Mouse (Mus musculus) bone marrow, adult 2 months (tissue): ENCODE results near the gene Large2. TPM values are rescaled to one million over a fixed set of nuclear protein-coding genes. Genes with fewer than 3 reads are reported as not detected.
A peak's percentile ranks its signal among the peaks of the same experiment; 100 is the strongest.

Experiments
- H3K27ac ChIP-seq: fragments of 200-500 bp; 2 replicates; pipeline ENCODE4 v1.5.1; 2012; ENCODE audit warnings: low read depth, mild to moderate bottlenecking, control low read depth, inconsistent platforms, low read length; ENCODE audit not compliant: control insufficient read depth, poor library complexity, insufficient read depth
- H3K4me1 ChIP-seq: fragments of 200-500 bp; 2 replicates; pipeline ENCODE4 v1.6.1; 2011; ENCODE audit warnings: low read length; ENCODE audit not compliant: control insufficient read depth, insufficient read depth
- H3K4me3 ChIP-seq: fragments of 200-500 bp; replicated peaks from 2 replicates; pipeline ENCODE3; 2011; ENCODE audit warnings: mild to moderate bottlenecking, low read depth, low read length, control low read depth; ENCODE audit not compliant: control insufficient read depth
- CTCF ChIP-seq: fragments of 200-500 bp; IDR thresholded peaks from 2 replicates; pipeline ENCODE4 v1.5.1; 2011; ENCODE audit warnings: low read length, control low read depth; ENCODE audit not compliant: control insufficient read depth, insufficient read depth
- POLR2A ChIP-seq: fragments of 200-500 bp; IDR thresholded peaks from 2 replicates; pipeline ENCODE4 v1.6.1; 2011; ENCODE audit warnings: low read depth, mild to moderate bottlenecking, control low read depth, low read length, borderline replicate concordance; ENCODE audit not compliant: control insufficient read depth
- WGBS: fragments of 180-500 bp; shearing (Covaris S2); methylation state at CpG from one replicate; pipeline ENCODE4 v1.1.7; 2018; 5-methylcytosine and 5-hydroxymethylcytosine counted together
- polyA plus RNA-seq: library from polyadenylated mRNA; stranded (reverse); fragments of >200 nt; gene quantifications from 2 replicates; pipeline ENCODE4 v1.2.4, GENCODE M21; 2011; ENCODE audit warnings: low replicate concordance; ENCODE audit not compliant: missing spikeins, insufficient read depth, insufficient read length

Gene Large2
- polyA plus RNA-seq, 1 experiment = not detected

DNA sequence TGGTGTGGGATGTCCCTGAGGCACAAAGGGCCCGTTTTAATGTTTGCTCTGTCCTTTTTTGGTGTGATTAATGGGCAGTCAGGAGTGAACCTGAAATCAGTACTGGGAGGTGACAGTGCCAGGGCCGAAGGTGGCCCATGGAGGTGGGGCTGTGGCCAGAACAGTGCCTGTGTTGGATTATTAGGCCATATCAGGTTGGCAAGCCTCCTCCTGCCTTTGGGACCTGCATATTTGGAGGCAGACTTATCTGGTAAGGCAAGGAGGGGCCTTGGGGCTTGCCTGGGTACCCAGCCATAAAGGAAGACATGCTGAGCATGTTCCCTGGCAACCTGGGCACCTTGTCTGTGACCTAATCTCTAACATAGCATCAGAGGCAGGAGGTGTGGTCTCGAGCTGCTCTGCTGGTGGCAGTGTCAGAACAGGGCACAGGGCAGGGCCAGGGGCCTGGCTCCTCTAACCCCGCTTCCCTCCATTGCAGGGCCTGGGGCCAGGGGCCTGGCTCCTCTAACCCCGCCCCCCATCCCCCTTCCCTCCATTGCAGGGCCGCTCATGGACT, 5.9 kb upstream of the Large2 start:
- Histone ChIP-seq H3K4me3 (no peak overlapping the region), H3K27ac (no peak overlapping the region), H3K4me1 (peaks cover 5% of the 10 kb centered on the region)
- TF ChIP-seq CTCF (no peak), POLR2A (no peak)
- 76% methylated on average over 6 of the region's 6 CpGs for WGBS

DNA sequence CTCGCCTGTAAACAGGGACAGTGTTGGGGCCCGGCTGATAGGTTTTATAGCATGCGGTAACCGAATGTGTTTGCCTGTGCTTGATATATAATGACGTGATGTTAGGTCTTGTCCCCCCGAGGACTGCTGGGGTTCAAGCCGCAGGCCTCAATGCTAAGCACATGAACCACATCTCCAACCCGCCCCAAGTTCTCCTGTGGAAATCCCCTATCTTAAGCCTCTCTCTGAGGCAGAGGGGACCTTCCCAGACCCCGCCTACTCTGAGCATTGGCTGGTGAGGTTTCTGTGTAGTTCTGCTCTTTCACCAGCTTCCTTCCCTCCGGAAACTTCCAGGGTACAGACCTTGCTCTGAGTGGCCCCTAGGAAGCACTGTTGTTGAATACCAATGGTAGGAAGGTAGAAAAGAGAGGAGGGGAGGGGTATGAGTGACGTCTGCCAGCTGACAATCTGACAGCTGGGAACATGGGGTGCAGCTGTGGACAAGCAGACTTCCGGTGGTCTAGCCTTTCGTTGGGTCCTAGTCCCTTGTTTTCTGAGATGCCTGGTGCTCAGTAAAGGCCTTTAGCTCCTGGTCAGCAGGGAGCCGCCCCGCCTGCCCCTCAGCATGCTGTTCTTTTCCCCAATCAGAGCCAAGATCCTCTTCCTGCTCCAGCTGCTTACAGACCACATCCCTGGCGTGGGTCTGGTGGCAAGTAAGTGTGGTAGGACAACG, 5.3 kb upstream of the Large2 start:
- Histone ChIP-seq H3K4me3 (no peak overlapping the region), H3K4me1 (peaks cover 5% of the 10 kb centered on the region), H3K27ac (no peak overlapping the region)
- no peak for TF ChIP-seq CTCF
- no peak for TF ChIP-seq POLR2A
- WGBS = 78% methylated on average over 17 of the region's 17 CpGs

DNA sequence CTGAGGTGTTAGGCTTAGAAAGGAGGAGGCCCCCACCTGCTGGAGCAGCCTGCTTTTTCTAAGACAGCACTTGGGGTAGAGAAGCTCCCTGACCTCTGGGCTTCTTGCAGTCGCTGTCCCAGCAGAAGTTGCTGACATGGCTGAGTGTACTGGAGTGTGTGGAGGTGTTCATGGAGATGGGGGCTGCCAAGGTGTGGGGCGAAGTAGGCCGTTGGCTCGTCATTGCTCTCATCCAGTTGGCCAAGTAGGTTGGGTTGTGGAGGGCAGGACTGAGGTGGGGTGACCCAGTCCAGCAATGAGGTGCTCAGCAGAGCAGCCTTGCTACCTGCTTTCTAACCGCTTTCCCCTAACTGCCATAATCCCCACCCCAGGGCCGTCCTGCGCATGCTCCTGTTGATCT, 2.7 kb upstream of the Large2 start:
- Histone ChIP-seq H3K4me3 (no peak overlapping the region), H3K27ac (no peak overlapping the region), H3K4me1 (peaks cover 5% of the 10 kb centered on the region)
- 93% methylated on average over 7 of the region's 7 CpGs for WGBS
- TF ChIP-seq POLR2A (0 out of 2 replicates have a peak, but pooled peaks have one; percentile 17), CTCF (no peak)

DNA sequence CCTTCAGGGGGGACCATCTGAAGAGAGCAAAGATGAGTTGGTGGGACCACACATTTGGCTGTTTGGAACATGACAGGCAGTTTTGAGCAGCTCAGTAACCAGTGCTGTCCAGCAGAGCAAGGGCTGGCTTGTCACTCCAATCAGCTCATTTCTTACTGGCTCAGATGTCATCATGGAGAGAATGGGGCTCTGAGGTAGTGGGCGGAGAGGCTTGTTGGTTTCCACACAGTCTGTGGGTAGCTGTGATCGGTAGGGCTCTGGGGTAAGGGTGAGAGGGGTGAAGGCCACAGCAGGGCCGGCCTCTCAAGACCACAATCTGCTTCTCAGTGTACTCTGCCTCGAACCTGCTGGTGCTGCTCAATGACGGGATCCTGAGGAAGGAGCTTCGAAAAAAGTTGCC, 1.6 kb upstream of the Large2 start:
- 60% methylated on average over 6 of the region's 6 CpGs for WGBS

DNA sequence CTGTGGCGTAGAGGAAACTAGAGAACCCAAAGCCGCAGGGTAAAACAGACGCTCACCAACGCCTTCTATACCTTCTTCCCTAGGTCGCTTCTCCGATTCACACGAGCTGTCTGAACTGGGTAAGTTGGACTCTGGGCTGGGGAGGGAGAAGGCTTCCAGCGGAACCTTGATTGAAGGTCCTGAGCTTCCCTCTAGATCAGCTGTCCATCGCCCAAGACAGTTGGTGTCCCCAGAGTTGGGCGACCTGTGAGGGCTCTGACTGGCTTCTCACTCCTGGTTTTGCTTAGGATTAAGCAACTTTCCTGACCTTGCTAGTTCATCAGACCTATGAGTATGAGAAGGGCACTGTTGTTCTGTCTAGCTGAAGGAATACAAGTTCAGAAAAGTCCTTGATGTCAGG, 1.1 kb upstream of the Large2 start:
- Histone ChIP-seq H3K4me1 (peaks cover 5% of the 10 kb centered on the region), H3K4me3 (peak overlapping the region; percentile 96), H3K27ac (peak overlapping the region; percentile 90)
- 4% methylated on average over 10 of the region's 10 CpGs for WGBS
- TF ChIP-seq POLR2A = no peak
- no peak for TF ChIP-seq CTCF

More for the DNA sequence above, 1.6 kb upstream of the Large2 start:
- H3K27ac ChIP-seq = no peak overlapping the region
- peaks cover 5% of the 10 kb centered on the region for H3K4me1 ChIP-seq
- TF ChIP-seq POLR2A (no peak), CTCF (no peak)
- peak overlapping the region; percentile 96 for H3K4me3 ChIP-seq

DNA sequence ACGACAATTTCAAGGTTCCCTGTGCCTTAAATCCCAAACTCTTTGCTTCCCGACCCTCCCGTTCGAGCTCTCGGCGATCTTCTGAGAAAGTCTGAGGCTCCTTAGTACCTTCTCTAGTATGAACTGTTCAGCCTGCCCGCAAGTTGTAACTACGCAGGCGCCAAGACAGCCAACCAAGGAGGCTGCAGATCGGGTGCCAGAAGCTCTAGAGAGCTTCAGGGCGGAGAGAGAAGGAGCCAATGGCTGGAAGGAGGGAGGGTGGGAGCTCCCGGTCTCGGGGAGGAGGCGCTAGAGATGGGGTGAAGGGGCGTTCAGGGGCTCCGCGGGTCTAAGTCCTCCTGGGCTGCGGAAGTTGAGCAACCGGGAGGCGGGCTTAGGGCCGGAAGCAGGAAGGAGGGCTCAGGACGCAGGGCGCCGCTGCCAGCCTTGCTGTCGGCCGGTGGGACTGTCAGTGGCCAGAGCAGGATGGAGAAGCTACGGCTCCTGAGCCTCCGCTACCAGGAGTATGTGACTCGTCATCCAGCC, 492 bp upstream of the Large2 start:
- under 1% methylated on average over 29 of the region's 29 CpGs for WGBS
- TF ChIP-seq POLR2A (peak; percentile 92), CTCF (no peak)
- Histone ChIP-seq H3K4me3 (peak overlapping the region; percentile 96), H3K4me1 (peaks cover 5% of the 10 kb centered on the region), H3K27ac (peak overlapping the region; percentile 90)

DNA sequence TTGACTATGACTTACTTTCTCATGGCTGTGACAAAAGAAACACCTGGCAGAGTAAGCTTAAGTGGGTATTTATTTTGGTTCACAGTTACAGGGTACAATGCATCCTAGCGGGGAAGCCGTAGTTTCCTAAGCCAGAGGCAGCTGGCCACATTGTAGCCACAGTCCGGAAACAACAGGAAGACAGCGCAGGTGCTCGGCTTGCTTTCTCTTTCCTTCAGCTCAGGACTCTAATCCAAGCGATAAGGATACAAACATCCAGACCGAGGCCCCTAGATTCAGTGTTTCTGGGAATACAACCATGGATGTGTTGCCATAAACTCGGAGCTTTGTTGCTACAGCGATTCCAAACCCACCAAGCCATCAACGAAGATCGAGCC, 1.2 kb downstream of the Large2 start:
- H3K27ac ChIP-seq = no peak overlapping the region
- TF ChIP-seq POLR2A = no peak
- no peak for TF ChIP-seq CTCF
- WGBS = 51% methylated on average over 11 of the region's 11 CpGs
- no peak overlapping the region for H3K4me3 ChIP-seq
- H3K4me1 ChIP-seq = peaks cover 5% of the 10 kb centered on the region

DNA sequence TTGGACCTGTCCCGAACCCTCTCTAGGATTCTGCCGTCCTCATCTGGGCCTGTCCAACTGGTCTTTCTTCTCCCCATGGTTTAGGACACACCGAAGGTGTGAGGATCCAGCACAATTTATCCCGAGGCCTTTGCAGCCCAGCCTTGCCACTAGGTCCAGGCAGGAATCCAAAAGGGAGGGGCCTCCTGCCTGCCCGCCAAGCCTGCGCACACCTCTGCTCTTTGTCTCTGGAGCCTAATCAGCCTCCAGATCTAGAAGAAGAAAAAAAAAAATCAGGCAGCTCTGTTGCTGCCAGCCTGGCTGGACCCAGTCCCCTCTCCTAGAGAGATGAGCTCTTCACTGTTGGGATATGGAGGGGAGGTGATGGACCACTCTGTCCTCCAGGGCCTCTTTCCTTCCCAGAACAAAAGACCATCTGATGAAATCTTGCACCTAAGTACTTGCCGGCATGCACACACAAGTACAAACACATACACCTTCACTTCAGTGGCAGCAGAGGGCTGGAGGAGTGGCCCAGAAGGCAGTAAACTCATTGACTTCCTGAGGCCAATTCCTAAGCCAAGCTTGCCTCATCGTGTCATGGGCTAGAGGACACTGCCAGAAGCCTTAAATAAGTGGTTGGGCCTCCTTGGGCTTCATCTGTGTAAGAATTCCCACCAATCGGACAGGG, 1.8 kb downstream of the Large2 start:
- Histone ChIP-seq H3K4me3 (no peak overlapping the region), H3K4me1 (peaks cover 5% of the 10 kb centered on the region), H3K27ac (no peak overlapping the region; the same call in 1 of the 2 replicates)
- WGBS = 59% methylated on average over 9 of the region's 9 CpGs
- TF ChIP-seq CTCF (no peak), POLR2A (no peak)
